Mouse (Mus musculus) thymus, postnatal 14 days (tissue): Measurements from ENCODE around the gene Klhl18.
A peak's percentile ranks its signal among the peaks of the same experiment; 100 is the strongest.
"Not testable (repeated sequence)": the region's sequence is repeated elsewhere in the genome, so short reads cannot be mapped to it uniquely, and the experiment has no call there.

Experiments
- DNase-seq: peaks from one replicate; pipeline ENCODE4 v3.0.0; 2021

The Klhl18 gene

GRCm38 (mm10) chr9:110413785-110414184 lies 62.7 kb downstream of the Klhl18 start:
- DNase-seq = no peak

- DNase-seq = no peak
Measured at GRCm38 (mm10) chr9:110412926-110413325, 63.6 kb downstream of the Klhl18 start.

DNA sequence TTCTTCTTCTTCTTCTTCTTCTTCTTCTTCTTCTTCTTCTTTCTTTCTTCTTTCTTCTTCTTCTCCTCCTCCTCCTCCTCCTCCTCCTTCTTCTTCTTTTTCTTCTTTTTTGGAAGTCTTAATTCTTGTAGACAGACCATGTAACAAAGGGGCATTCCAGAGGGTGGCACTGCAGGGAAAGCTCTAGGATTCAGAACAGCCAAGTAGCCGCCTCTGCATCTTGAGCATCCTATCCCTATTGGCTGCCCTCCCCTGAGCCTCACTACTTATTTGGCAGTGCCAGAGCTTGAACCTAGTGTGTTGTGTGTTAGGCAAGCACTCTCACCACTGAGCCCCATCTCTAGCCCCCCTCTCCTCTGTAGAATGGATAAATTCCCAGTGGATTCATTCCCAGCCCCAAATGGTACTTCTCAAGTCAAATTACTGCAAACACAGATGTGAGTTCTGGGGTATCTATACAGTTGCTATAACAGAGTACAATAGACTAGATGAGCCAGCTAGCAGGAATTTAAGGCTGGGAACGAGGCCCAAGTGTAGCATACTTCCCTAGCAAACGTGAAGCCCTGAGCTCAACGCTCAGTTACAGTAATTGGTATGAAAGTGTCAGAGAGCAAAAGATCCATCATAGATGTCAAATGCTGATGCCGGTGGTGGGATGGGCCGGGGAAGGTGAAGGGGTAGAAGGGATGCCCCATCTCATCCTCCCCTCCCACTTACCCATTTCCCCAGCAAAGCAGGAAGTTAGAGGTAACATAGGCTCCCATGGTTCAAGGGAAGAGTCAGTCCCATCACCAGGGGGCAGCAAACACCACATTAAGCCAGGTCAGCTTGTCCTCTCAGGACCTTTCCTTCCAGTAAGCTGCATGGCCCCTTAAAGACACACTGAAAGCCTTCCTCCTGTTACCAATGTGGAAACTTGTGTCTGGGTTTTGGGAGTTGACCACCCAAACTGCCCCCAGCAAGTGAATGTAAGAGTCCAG lies 65.3 kb downstream of the Klhl18 start:
- DNase-seq = peak; percentile 88

- peak; percentile 96 for DNase-seq
Measured at GRCm38 (mm10) chr9:110408099-110408773, 68.3 kb downstream of the Klhl18 start, which contains the start of gene Ptpn23. Ptpn23 (minus strand) TSS chr9:110408213.

DNA sequence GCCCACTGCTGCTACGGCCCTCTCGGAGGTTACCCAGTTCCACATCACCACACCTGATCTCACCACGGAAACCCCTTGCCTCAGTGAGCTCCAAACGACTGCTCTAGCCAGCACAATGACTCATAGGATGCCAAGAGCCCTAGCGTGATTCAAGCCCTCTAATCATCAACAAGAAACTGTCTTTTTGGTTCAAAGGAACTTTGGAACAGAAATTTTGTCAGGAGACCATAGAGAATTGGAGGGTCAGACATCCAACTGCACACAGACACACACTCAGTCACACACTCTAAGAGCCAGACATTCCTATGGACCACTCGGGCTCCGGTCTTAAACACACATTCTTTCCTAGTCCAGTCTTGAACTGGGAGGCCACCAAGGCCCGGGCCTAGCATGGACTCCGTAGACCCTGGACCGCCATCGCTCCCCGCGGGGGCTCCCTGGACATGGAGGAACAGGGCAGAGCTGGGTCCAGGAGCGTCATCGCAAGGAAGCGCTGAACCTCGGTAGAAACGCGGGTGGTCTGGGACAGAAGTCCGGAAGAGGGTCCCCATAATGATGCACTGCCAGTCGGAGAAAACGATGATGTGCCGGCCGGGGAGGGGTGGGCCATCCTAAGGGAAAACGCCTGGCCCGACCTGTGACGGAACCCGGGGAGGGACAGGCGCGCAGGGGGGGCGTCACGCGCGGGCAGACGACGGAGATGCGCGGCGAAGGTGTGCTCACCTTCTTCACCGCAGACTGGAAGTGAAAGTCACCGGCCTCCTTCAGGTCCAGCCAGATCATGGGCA lies 69.0 kb downstream of the Klhl18 start:
- DNase-seq = no peak

DNA sequence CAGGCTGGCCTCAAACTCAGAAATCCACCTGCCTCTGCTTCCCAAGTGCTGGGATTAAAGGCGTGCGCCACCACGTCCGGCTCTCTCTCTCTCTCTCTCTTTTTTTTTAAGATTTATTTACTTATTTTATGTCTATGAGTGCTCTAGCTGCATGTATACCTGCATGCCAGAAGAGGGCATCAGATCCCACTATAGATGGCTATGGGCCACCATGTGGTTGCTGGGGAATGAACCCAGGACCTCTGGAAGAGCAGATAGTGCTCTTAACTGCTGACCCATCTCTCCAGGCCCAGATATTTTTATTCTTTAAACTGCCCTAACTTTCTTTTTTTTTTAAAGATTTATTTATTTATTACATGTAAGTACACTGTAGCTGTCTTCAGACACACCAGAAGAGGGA lies 73.3 kb downstream of the Klhl18 start:
- DNase-seq = not testable (repeated sequence)

- no peak for DNase-seq
Measured at GRCm38 (mm10) chr9:110402731-110403130, 73.8 kb downstream of the Klhl18 start.

DNA sequence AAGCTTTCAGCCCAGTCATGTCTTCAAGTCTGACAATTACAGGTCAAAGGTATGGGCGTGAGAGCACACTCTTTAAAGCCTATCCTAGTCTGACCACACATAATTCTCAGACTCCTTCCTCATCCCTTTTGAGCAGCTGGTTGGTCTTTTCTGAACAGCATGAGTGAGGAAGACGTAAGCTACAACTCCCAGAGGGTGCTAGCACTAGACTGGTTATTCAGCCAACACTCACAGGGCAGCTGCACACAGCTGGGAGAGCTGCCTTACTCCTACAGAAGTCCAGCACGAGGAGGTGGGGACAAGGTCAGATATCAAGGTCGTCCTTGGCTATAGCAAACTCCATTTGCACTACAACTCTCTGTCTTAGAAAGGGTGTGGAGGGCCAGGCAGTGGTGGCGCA lies 75.8 kb downstream of the Klhl18 start:
- DNase-seq = no peak

GRCm38 (mm10) chr9:110393295-110393694 lies 83.2 kb downstream of the Klhl18 start:
- DNase-seq = no peak

GRCm38 (mm10) chr9:110390843-110391242 lies 85.7 kb downstream of the Klhl18 start:
- no peak for DNase-seq

DNA sequence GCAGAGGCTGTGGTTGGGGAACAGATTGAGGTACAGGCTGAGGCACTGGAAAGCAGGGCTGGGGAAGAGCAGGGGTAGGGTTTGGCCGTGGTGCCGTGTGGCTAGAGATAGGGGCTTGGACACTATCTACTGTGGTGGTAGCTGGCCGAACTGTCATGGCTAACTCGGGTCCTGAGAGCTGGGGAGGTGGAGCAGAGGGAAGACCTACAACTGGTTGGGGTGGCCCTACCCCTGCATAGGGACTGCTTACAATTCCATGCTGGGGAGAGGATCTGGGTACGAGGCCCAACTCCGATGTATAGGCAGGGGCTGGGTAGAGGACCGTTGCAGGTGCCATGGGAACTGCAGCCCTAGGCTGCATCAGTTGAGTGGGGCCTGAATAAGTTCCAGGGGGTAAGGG lies 88.5 kb downstream of the Klhl18 start:
- no peak for DNase-seq

GRCm38 (mm10) chr9:110384369-110384929 lies 92.0 kb downstream of the Klhl18 start:
- DNase-seq = no peak

DNA sequence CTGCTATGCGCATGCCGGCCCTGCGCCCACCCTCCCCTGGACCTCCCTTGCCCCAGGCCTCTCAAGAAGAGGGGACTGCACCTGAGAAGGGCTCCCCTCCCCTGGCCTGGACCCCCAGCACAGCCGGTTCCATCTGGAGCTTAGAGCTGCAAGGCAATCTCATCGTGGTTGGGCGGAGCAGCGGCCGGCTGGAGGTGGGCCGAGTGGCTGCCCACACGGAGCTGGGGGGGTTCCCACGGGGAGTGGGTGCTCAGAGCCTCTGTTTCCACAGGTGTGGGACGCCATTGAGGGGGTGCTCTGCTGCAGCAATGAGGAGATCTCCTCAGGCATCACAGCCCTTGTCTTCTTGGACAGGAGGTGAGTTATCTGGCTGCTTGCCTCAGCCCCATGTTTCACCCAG lies 95.2 kb downstream of the Klhl18 start:
- no peak for DNase-seq

GRCm38 (mm10) chr9:110380662-110381061 lies 95.8 kb downstream of the Klhl18 start:
- DNase-seq = no peak

DNA sequence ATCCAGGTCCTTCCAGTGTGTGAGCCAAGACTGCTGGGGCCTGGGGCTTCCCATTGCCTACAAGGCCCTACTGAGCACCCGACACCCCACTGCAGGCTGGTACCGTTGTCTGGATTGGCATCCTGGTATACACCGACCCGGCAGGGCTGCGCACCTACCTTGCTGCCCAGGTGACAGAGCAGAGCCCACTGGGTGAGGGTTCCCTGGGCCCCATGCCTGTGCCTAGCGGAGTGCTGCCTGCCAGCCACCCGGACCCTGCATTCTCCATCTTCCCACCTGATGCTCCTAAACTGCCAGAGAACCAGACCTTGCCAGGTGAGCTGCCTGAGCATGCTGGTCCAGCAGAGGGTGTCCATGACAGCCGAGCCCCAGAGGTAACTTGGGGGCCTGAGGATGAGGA lies 97.1 kb downstream of the Klhl18 start:
- DNase-seq = no peak

- not testable (repeated sequence) for DNase-seq
Measured at GRCm38 (mm10) chr9:110377655-110378054, 98.8 kb downstream of the Klhl18 start.
